In genomic region chr17:11993249-11993648, GRCm38 (mm10) we compare ENCODE assay signal across 10 mouse cellular contexts.
DNase-seq lines count a peak whose midpoint lies in the region; ATAC-seq lines count a peak whose summit lies in the region.
"Had no signal": no experiment of that assay in that cellular context is flagged by ENCODE, and none has a peak within 500 bp of the region (broad histone marks: within the 10 kb centered on the region; RNA-seq: fewer than 3 reads in every experiment).

No protein-coding gene starts in this region.

- H3K36me3 ChIP-seq in heart, embryonic 10.5 days: no peaks in the 10 kb centered on the region
- H3K36me3 ChIP-seq in hindbrain, embryonic 14.5 days (replicated peaks; ENCODE audit: control insufficient read depth, insufficient read depth): no peaks in the 10 kb centered on the region
- H3K36me3 ChIP-seq: limb, embryonic 15.5 days; stomach, embryonic 15.5 days had no signal

- WGBS in heart, embryonic 10.5 days: 29% methylated on average over 8 of the region's 8 CpGs
- 19% methylated on average over 8 of the region's 8 CpGs for WGBS in hindbrain, embryonic 14.5 days

- no peaks in the 10 kb centered on the region for H3K9me3 ChIP-seq in heart, embryonic 10.5 days
- no peaks in the 10 kb centered on the region for H3K9me3 ChIP-seq in hindbrain, embryonic 14.5 days (ENCODE audit: control insufficient read depth, low read length)
- H3K9me3 ChIP-seq: limb, embryonic 15.5 days; stomach, embryonic 15.5 days had no signal

- 0 out of 2 replicates have a peak overlapping the region, but pooled peaks have one; percentile 11 for H3K4me2 ChIP-seq in hindbrain, embryonic 14.5 days (replicated peaks)
- H3K4me2 ChIP-seq: limb, embryonic 15.5 days; stomach, embryonic 15.5 days had no signal

- intact Hi-C loops in heart, postnatal 36 days (cut with DNase I): no loop called here
- intact Hi-C loops in left cerebral cortex, postnatal 25 days (cut with DNase I): no loop called here

- DNase-seq in heart, postnatal 36 days: peak; percentile 12 to 18
- DNase-seq in heart, embryonic 10.5 days (ENCODE audit: low spot score): no peak
- peak; percentile 53 for DNase-seq in NIH3T3 (ENCODE audit: low read depth)
- peak; percentile 79 for DNase-seq in hindbrain, embryonic 14.5 days (ENCODE audit: low spot score)
- DNase-seq in left cerebral cortex, postnatal 25 days (ENCODE audit: low spot score in 2 of 2): peak; percentile 52 to 74
- DNase-seq in neural tube, embryonic 10.5 days (ENCODE audit: extremely low spot score, low spot score): peak; percentile 39

- H3K27ac ChIP-seq in heart, embryonic 10.5 days: no peak overlapping the region
- no peak overlapping the region for H3K27ac ChIP-seq in hindbrain, embryonic 14.5 days
- H3K27ac ChIP-seq: limb, embryonic 15.5 days; stomach, embryonic 15.5 days had no signal

- peak; percentile 70 for ATAC-seq in common myeloid progenitor, adult 5-6 weeks (replicated peaks; ENCODE audit: low read depth, poor library complexity, severe bottlenecking)
- peak; percentile 75; the same call in 1 of the 2 replicates for ATAC-seq in hindbrain, embryonic 14.5 days (ENCODE audit: low FRiP score)
- no peak for ATAC-seq in erythroblast, adult 5-6 weeks (replicated peaks; ENCODE audit: low FRiP score, poor library complexity, severe bottlenecking)

- H3K27me3 ChIP-seq in heart, embryonic 10.5 days (ENCODE audit: insufficient read depth, poor library complexity, severe bottlenecking): peaks cover 4% of the 10 kb centered on the region
- H3K27me3 ChIP-seq in hindbrain, embryonic 14.5 days (ENCODE audit: control insufficient read depth, insufficient read depth, low read length): no peaks in the 10 kb centered on the region
- H3K27me3 ChIP-seq: stomach, embryonic 15.5 days had no signal

- H3K4me3 ChIP-seq in heart, embryonic 10.5 days: no peak overlapping the region
- H3K4me3 ChIP-seq in hindbrain, embryonic 14.5 days (replicated peaks; ENCODE audit: low read length): no peak overlapping the region
- H3K4me3 ChIP-seq: limb, embryonic 15.5 days; stomach, embryonic 15.5 days had no signal

- H3K9ac ChIP-seq in hindbrain, embryonic 14.5 days: no peak overlapping the region
- H3K9ac ChIP-seq: limb, embryonic 15.5 days; stomach, embryonic 15.5 days had no signal

- peaks cover 23% of the 10 kb centered on the region for H3K4me1 ChIP-seq in heart, embryonic 10.5 days
- H3K4me1 ChIP-seq in hindbrain, embryonic 14.5 days (replicated peaks; ENCODE audit: control insufficient read depth, insufficient read depth, low read length): no peaks in the 10 kb centered on the region; the same call in 1 of the 2 replicates
- H3K4me1 ChIP-seq: stomach, embryonic 15.5 days had no signal
